Mouse (Mus musculus): ENCODE data around the gene Vmn2r44. TPM values are rescaled to one million over a fixed set of nuclear protein-coding genes. Genes with fewer than 3 reads are reported as not detected.
"Not testable (repeated sequence)": the region's sequence is repeated elsewhere in the genome, so short reads cannot be mapped to it uniquely, and the experiment has no call there.

Gene Vmn2r44
- polyA plus RNA-seq (2015; fragmentation: Nextera tagmentation; extraction: Ambion mirVana), result not detected in 2 replicates

- not testable (repeated sequence) for ATAC-seq (ENCODE audit: insufficient number of reproducible peaks, insufficient read depth, low FRiP score, low TSS enrichment, low read depth); H3K36me3 ChIP-seq
These were observed at the start of gene Vmn2r44 for GRCm38 (mm10) chr7:8383233-8383632. Gene Vmn2r44 (minus strand): TSS chr7:8383333.

GRCm38 (mm10) chr7:8357879-8358278 lies 25.3 kb downstream of the Vmn2r44 start:
- H3K4me3 ChIP-seq; H3K9ac ChIP-seq; H3K27ac ChIP-seq; H3K9me3 ChIP-seq; H3K27me3 ChIP-seq; H3K4me2 ChIP-seq; ATAC-seq (ENCODE audit: insufficient number of reproducible peaks, insufficient read depth, low FRiP score, low TSS enrichment, low read depth); H3K4me1 ChIP-seq; H3K36me3 ChIP-seq: not testable (repeated sequence)
- WGBS, result 85% methylated on average over 11 of the region's 11 CpGs

More at GRCm38 (mm10) chr7:8383233-8383632, at the start of gene Vmn2r44:
- H3K4me1 ChIP-seq, H3K9ac ChIP-seq, H3K27ac ChIP-seq, H3K27me3 ChIP-seq, H3K9me3 ChIP-seq, H3K4me3 ChIP-seq, H3K4me2 ChIP-seq: not testable (repeated sequence)

Other genes with a start within 250 kb of the Vmn2r44 start
- gene Vmn2r41, start 221.7 kb downstream of the Vmn2r44 start, polyA plus RNA-seq (2015; fragmentation: Nextera tagmentation; extraction: Ambion mirVana), result not detected in 2 replicates
- not detected in 2 replicates for gene Vmn2r42, start 183.0 kb downstream of the Vmn2r44 start, polyA plus RNA-seq (2015; fragmentation: Nextera tagmentation; extraction: Ambion mirVana)
- not detected in 2 replicates for gene Vmn2r43, start 122.7 kb downstream of the Vmn2r44 start, polyA plus RNA-seq (2015; fragmentation: Nextera tagmentation; extraction: Ambion mirVana)
- gene Vmn2r45, start 105.7 kb upstream of the Vmn2r44 start, polyA plus RNA-seq (2015; fragmentation: Nextera tagmentation; extraction: Ambion mirVana), result not detected in 2 replicates

Data from embryonic facial prominence, embryonic 13.5 days (tissue).